ENCODE assay signal across 25 mouse cellular contexts in genomic region chr11:103309956-103310574, GRCm38 (mm10). TPM values are rescaled to one million over a fixed set of nuclear protein-coding genes. Genes with fewer than 3 reads are reported as not detected.
DNase-seq lines count a peak whose midpoint lies in the region; ATAC-seq lines count a peak whose summit lies in the region.
"Had no signal": no experiment of that assay in that cellular context is flagged by ENCODE, and none has a peak within 500 bp of the region (broad histone marks: within the 10 kb centered on the region; RNA-seq: fewer than 3 reads in every experiment).

No protein-coding gene starts in this region.

- ATAC-seq in granulocyte monocyte progenitor cell, adult 5-6 weeks (replicated peaks; ENCODE audit: poor library complexity, severe bottlenecking), result peak; percentile 67
- ATAC-seq in megakaryocyte progenitor cell, adult 5-6 weeks (replicated peaks; ENCODE audit: poor library complexity), result peak; percentile 63
- no peak for ATAC-seq in activated CD4-positive, CD25-positive, alpha-beta regulatory T cell, adult 4 months
- ATAC-seq: forebrain, embryonic 14.5 days; hindbrain, postnatal 0 days; intestine, embryonic 15.5 days; liver, embryonic 12.5 days; liver, postnatal 0 days; lung, postnatal 0 days had no signal

- peak; percentile 37 for DNase-seq in 416B (ENCODE audit: low read depth)
- DNase-seq in A20 (ENCODE audit: low read depth, low spot score), result peak; percentile 63
- no peak for DNase-seq in kidney, postnatal 36 days
- DNase-seq in lung, adult 18-20 months, result no peak
- DNase-seq: adrenal gland, adult 2 months; adrenal gland, postnatal 36 days; cerebellum, adult 8-10 months; cerebellum, postnatal 25 days; embryo, embryonic 11 days; gastrocnemius, postnatal 36 days; heart, postnatal 14 days; kidney, adult 2 months; kidney, postnatal 4 days; left cerebral cortex, postnatal 4 days; liver, postnatal 0 days; lung, postnatal 4 days; thymus, postnatal 14 days had no signal

RNA-seq across cellular contexts. Expression of gene Map3k14, which starts 42.8 kb away (rescaled TPM):
- total RNA-seq in granulocyte monocyte progenitor cell, adult 5-6 weeks (2014; fragmentation: Nextera tagmentation), result 10.9 and 16.7 TPM in 2 replicates
- total RNA-seq in granulocyte monocyte progenitor cell, adult 5-6 weeks (2017), result 5.2 and 9.6 TPM in 2 replicates
- 4.5 and 4.8 TPM in 2 replicates for total RNA-seq in megakaryocyte progenitor cell, adult 5-6 weeks (2015)
- total RNA-seq in megakaryocyte progenitor cell, adult 5-6 weeks (2017), result 3.9 and 4.5 TPM in 2 replicates
- 10 to 100 TPM; 22.0 to 28.9 TPM for polyA plus RNA-seq in activated CD4-positive, CD25-positive, alpha-beta regulatory T cell, adult 4 months (2017; shearing (Covaris generic))

RNA-seq across cellular contexts. Expression of gene Arhgap27, which starts 53.4 kb away (rescaled TPM):
- 21.3 and 29.3 TPM in 2 replicates for total RNA-seq in granulocyte monocyte progenitor cell, adult 5-6 weeks (2014; fragmentation: Nextera tagmentation)
- 11.0 and 19.0 TPM in 2 replicates for total RNA-seq in granulocyte monocyte progenitor cell, adult 5-6 weeks (2017)
- 10.8 and 14.2 TPM in 2 replicates for total RNA-seq in megakaryocyte progenitor cell, adult 5-6 weeks (2015)
- 11.2 and 11.5 TPM in 2 replicates for total RNA-seq in megakaryocyte progenitor cell, adult 5-6 weeks (2017)
- polyA plus RNA-seq in activated CD4-positive, CD25-positive, alpha-beta regulatory T cell, adult 4 months (2017; shearing (Covaris generic)), result 10 to 100 TPM; 25.5 to 33.2 TPM

Comparison
In these comparisons a context has a peak if more than half of its experiments do, and no peak if none do; other contexts are left out.
1. DNase-seq: peak in 416B (single experiment) and A20 (single experiment); none in kidney, postnatal 36 days (0 of 2) and lung, adult 18-20 months (0 of 2).